ENCODE assay signal across 21 mouse cellular contexts in genomic region chr8:125639631-125640030, GRCm38 (mm10). TPM values are rescaled to one million over a fixed set of nuclear protein-coding genes. Genes with fewer than 3 reads are reported as not detected.
"Had no signal": no experiment of that assay in that cellular context is flagged by ENCODE, and none has a peak within 500 bp of the region (broad histone marks: within the 10 kb centered on the region; RNA-seq: fewer than 3 reads in every experiment).

No protein-coding gene starts in this region.

- ATAC-seq: liver, postnatal 0 days; lung, postnatal 0 days had no signal

- H3K9me3 ChIP-seq: liver, embryonic 15.5 days; lung, embryonic 15.5 days; midbrain, embryonic 12.5 days; neural tube, embryonic 13.5 days; neural tube, embryonic 15.5 days had no signal

- DNase-seq: liver, postnatal 0 days; lung, adult 2 months; lung, postnatal 14 days; lung, postnatal 36 days; midbrain, embryonic 14.5 days; retina, postnatal 1 day; right cerebral cortex, adult 18-20 months; right cerebral cortex, postnatal 25 days; right cerebral cortex, postnatal 4 days; spleen, adult 18-20 months; thymus, adult 2 months; thymus, postnatal 25 days; thymus, postnatal 4 days had no signal

- H3K9ac ChIP-seq: liver, embryonic 15.5 days; liver, postnatal 0 days; lung, embryonic 15.5 days; midbrain, embryonic 12.5 days; neural tube, embryonic 13.5 days; neural tube, embryonic 15.5 days had no signal

- H3K4me1 ChIP-seq: liver, embryonic 15.5 days; megakaryocyte, embryonic 14.5 days had no signal

- H3K27ac ChIP-seq: liver, embryonic 15.5 days; lung, embryonic 15.5 days; midbrain, embryonic 12.5 days; neural tube, embryonic 13.5 days; neural tube, embryonic 15.5 days had no signal

- H3K27me3 ChIP-seq: liver, embryonic 15.5 days; lung, embryonic 15.5 days; midbrain, embryonic 12.5 days; neural tube, embryonic 13.5 days; neural tube, embryonic 15.5 days had no signal

- H3K36me3 ChIP-seq: liver, embryonic 15.5 days; lung, embryonic 15.5 days; midbrain, embryonic 12.5 days; neural tube, embryonic 13.5 days; neural tube, embryonic 15.5 days had no signal

- H3K4me3 ChIP-seq: liver, embryonic 15.5 days; lung, embryonic 15.5 days; megakaryocyte, embryonic 14.5 days; midbrain, embryonic 12.5 days; myocyte; neural tube, embryonic 13.5 days; neural tube, embryonic 15.5 days had no signal

- H3K4me2 ChIP-seq: liver, embryonic 15.5 days; lung, embryonic 15.5 days; midbrain, embryonic 12.5 days; neural tube, embryonic 13.5 days; neural tube, embryonic 15.5 days had no signal

RNA-seq across cellular contexts. Expression of gene Map10, which starts 30.0 kb away (rescaled TPM):
- polyA plus RNA-seq: myocyte had no signal
